Mouse (Mus musculus) kidney, adult 11 months (tissue): ENCODE results near the gene Adarb2.

Experiments
- DNase-seq: peaks from one replicate; pipeline ENCODE4 v3.0.0; 2022

The Adarb2 gene

GRCm38 (mm10) chr13:8369868-8370387 is 167.3 kb downstream of the Adarb2 start:
- no peak for DNase-seq

GRCm38 (mm10) chr13:8388541-8388940 is 185.9 kb downstream of the Adarb2 start:
- no peak for DNase-seq

GRCm38 (mm10) chr13:8400265-8401041 is 197.8 kb downstream of the Adarb2 start:
- no peak for DNase-seq

GRCm38 (mm10) chr13:8402324-8402873 is 199.7 kb downstream of the Adarb2 start:
- no peak for DNase-seq

- DNase-seq, result no peak
Observed at GRCm38 (mm10) chr13:8406020-8406419, 203.4 kb downstream of the Adarb2 start.

- no peak for DNase-seq
Observed at GRCm38 (mm10) chr13:8410353-8411318, 208.0 kb downstream of the Adarb2 start.

- DNase-seq, result no peak
Observed at GRCm38 (mm10) chr13:8424019-8424719, 221.5 kb downstream of the Adarb2 start.

- no peak for DNase-seq
Observed at GRCm38 (mm10) chr13:8439188-8439835, 236.6 kb downstream of the Adarb2 start.

- no peak for DNase-seq
Observed at GRCm38 (mm10) chr13:8445415-8445814, 242.7 kb downstream of the Adarb2 start.

- no peak for DNase-seq
Observed at GRCm38 (mm10) chr13:8448192-8448879, 245.7 kb downstream of the Adarb2 start.

GRCm38 (mm10) chr13:8451581-8451980 is 248.9 kb downstream of the Adarb2 start:
- DNase-seq, result no peak

GRCm38 (mm10) chr13:8456886-8457285 is 254.2 kb downstream of the Adarb2 start:
- DNase-seq, result no peak

- DNase-seq, result no peak
Observed at GRCm38 (mm10) chr13:8457831-8458230, 255.2 kb downstream of the Adarb2 start.

GRCm38 (mm10) chr13:8467591-8468366 is 265.1 kb downstream of the Adarb2 start:
- no peak for DNase-seq

GRCm38 (mm10) chr13:8476237-8476636 is 273.6 kb downstream of the Adarb2 start:
- no peak for DNase-seq

GRCm38 (mm10) chr13:8478731-8479130 is 276.1 kb downstream of the Adarb2 start:
- DNase-seq, result no peak

GRCm38 (mm10) chr13:8479970-8480369 is 277.3 kb downstream of the Adarb2 start:
- DNase-seq, result no peak

GRCm38 (mm10) chr13:8481347-8481746 is 278.7 kb downstream of the Adarb2 start:
- DNase-seq, result no peak

GRCm38 (mm10) chr13:8484592-8485272 is 282.1 kb downstream of the Adarb2 start:
- no peak for DNase-seq
